Comparison of ENCODE assay signal across 25 mouse cellular contexts in the genomic region with DNA sequence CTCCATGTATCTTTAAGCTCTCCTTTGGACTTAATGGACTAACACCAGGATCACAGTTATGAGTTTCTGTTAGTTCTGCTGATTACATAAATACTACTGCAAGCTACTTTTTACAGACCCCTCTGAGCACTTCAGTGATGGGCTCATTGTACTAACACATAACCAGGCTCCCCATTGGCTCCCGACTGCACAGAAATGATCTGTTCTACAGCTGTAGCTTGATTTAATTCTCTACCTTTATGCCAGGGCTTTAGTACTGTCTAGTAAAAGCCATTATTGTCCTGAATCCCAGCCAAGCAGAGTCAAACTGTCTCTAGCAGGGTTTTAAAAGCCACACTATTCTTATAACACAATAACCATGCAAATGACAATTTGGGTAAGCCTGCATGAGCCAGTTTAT.
A peak's percentile ranks its signal among the peaks of the same experiment; 100 is the strongest.
DNase-seq lines count a peak whose midpoint lies in the region; ATAC-seq and TF ChIP-seq lines count a peak whose summit lies in the region.
"Had no signal": no experiment of that assay in that cellular context is flagged by ENCODE, and none has a peak within 500 bp of the region (broad histone marks: within the 10 kb centered on the region; RNA-seq: fewer than 3 reads in every experiment).

No protein-coding gene starts in this region.

- no peak overlapping the region for H3K4me3 ChIP-seq in midbrain, embryonic 11.5 days (ENCODE audit: low read depth, low read length)
- no peak overlapping the region for H3K4me3 ChIP-seq in midbrain, embryonic 15.5 days
- H3K4me3 ChIP-seq in neural tube, embryonic 15.5 days (replicated peaks), result no peak overlapping the region
- H3K4me3 ChIP-seq: embryonic facial prominence, embryonic 13.5 days; heart, adult 2 months; heart, embryonic 12.5 days; liver, embryonic 12.5 days; megakaryocyte, embryonic 14.5 days had no signal

- H3K27me3 ChIP-seq in midbrain, embryonic 11.5 days (ENCODE audit: control insufficient read depth, insufficient read depth, low read length), result no peaks in the 10 kb centered on the region
- H3K27me3 ChIP-seq in midbrain, embryonic 15.5 days (replicated peaks), result no peaks in the 10 kb centered on the region
- H3K27me3 ChIP-seq in neural tube, embryonic 15.5 days (replicated peaks), result no peaks in the 10 kb centered on the region
- H3K27me3 ChIP-seq: embryonic facial prominence, embryonic 13.5 days; heart, embryonic 12.5 days; liver, embryonic 12.5 days; megakaryocyte, embryonic 14.5 days had no signal

- no peak for TF ChIP-seq CTCF in brain, embryonic 14.5 days (IDR thresholded peaks at IDR 0.05; ENCODE audit: borderline replicate concordance, extremely low read depth, insufficient read depth, insufficient read length)

- no peaks in the 10 kb centered on the region for H3K36me3 ChIP-seq in midbrain, embryonic 11.5 days (ENCODE audit: control insufficient read depth, insufficient read depth, low read length)
- H3K36me3 ChIP-seq in midbrain, embryonic 15.5 days (replicated peaks), result no peaks in the 10 kb centered on the region
- no peaks in the 10 kb centered on the region for H3K36me3 ChIP-seq in neural tube, embryonic 15.5 days
- H3K36me3 ChIP-seq: embryonic facial prominence, embryonic 13.5 days; heart, embryonic 12.5 days; liver, embryonic 12.5 days had no signal

- H3K4me2 ChIP-seq in midbrain, embryonic 11.5 days, result no peak overlapping the region
- no peak overlapping the region for H3K4me2 ChIP-seq in midbrain, embryonic 15.5 days
- no peak overlapping the region for H3K4me2 ChIP-seq in neural tube, embryonic 15.5 days
- H3K4me2 ChIP-seq: embryonic facial prominence, embryonic 13.5 days; heart, embryonic 12.5 days; liver, embryonic 12.5 days had no signal

- intact Hi-C loops in heart, postnatal 10 days (cut with DNase I), result no loop called here

- no peak for TF ChIP-seq POLR2A in brain, embryonic 14.5 days (IDR thresholded peaks at IDR 0.05; ENCODE audit: borderline replicate concordance, extremely low read depth, insufficient read depth, insufficient read length, poor library complexity, severe bottlenecking)

- H3K27ac ChIP-seq in midbrain, embryonic 11.5 days (ENCODE audit: low read depth, low read length), result no peak overlapping the region
- no peak overlapping the region for H3K27ac ChIP-seq in midbrain, embryonic 15.5 days
- no peak overlapping the region; the same call in 1 of the 2 replicates for H3K27ac ChIP-seq in neural tube, embryonic 15.5 days (replicated peaks)
- H3K27ac ChIP-seq: embryonic facial prominence, embryonic 13.5 days; heart, adult 2 months; kidney, postnatal 0 days; liver, embryonic 12.5 days had no signal

- peak; percentile 24 for DNase-seq in heart, adult 11 months
- DNase-seq in heart, postnatal 10 days, result no peak
- DNase-seq in midbrain, embryonic 11.5 days (ENCODE audit: low spot score, missing footprints), result peak; percentile 26
- peak; percentile 48 for DNase-seq in brain, embryonic 14.5 days (ENCODE audit: low read depth)
- DNase-seq in ovary, postnatal 14 days (ENCODE audit: low spot score), result no peak
- DNase-seq: adrenal gland, postnatal 14 days; cerebellum, adult 18-20 months; cerebellum, postnatal 10 days; gastrocnemius, postnatal 25 days; heart, adult 2 months; kidney, adult 8-10 months; kidney, postnatal 4 days; layer of hippocampus, adult 9-11 months; liver, postnatal 0 days; lung, postnatal 4 days; thymus, adult 2 months; thymus, postnatal 36 days had no signal

- no peaks in the 10 kb centered on the region for H3K9me3 ChIP-seq in midbrain, embryonic 11.5 days (ENCODE audit: control insufficient read depth, low read length)
- H3K9me3 ChIP-seq in midbrain, embryonic 15.5 days, result no peaks in the 10 kb centered on the region
- H3K9me3 ChIP-seq in neural tube, embryonic 15.5 days (replicated peaks), result no peaks in the 10 kb centered on the region
- H3K9me3 ChIP-seq: embryonic facial prominence, embryonic 13.5 days; heart, embryonic 12.5 days; liver, embryonic 12.5 days; megakaryocyte, embryonic 14.5 days had no signal

- no peak for ATAC-seq in midbrain, embryonic 11.5 days (ENCODE audit: low FRiP score)
- ATAC-seq in midbrain, embryonic 15.5 days (replicated peaks), result no peak
- ATAC-seq in neural tube, embryonic 15.5 days (ENCODE audit: low FRiP score), result peak; percentile 46; the same call in 1 of the 2 replicates
- ATAC-seq: intestine, embryonic 16.5 days; liver, embryonic 12.5 days; liver, postnatal 0 days had no signal

- H3K9ac ChIP-seq in midbrain, embryonic 11.5 days (ENCODE audit: low read length), result no peak overlapping the region
- H3K9ac ChIP-seq in midbrain, embryonic 15.5 days, result no peak overlapping the region
- no peak overlapping the region for H3K9ac ChIP-seq in neural tube, embryonic 15.5 days (replicated peaks)
- H3K9ac ChIP-seq: embryonic facial prominence, embryonic 13.5 days; heart, embryonic 12.5 days; liver, embryonic 12.5 days; liver, postnatal 0 days had no signal

- 59% methylated on average over 1 of the region's 1 CpGs for WGBS in midbrain, embryonic 11.5 days
- 31% methylated on average over 1 of the region's 1 CpGs for WGBS in midbrain, embryonic 15.5 days
- 12% methylated on average over 1 of the region's 1 CpGs for WGBS in neural tube, embryonic 15.5 days

- H3K4me1 ChIP-seq in midbrain, embryonic 11.5 days (ENCODE audit: control insufficient read depth, insufficient read depth, low read length), result no peaks in the 10 kb centered on the region; the same call in 1 of the 2 replicates
- peaks cover 52% of the 10 kb centered on the region for H3K4me1 ChIP-seq in midbrain, embryonic 15.5 days
- peaks cover 50% of the 10 kb centered on the region for H3K4me1 ChIP-seq in neural tube, embryonic 15.5 days
- H3K4me1 ChIP-seq: embryonic facial prominence, embryonic 13.5 days; liver, embryonic 12.5 days; megakaryocyte, embryonic 14.5 days had no signal

Comparison
In these comparisons a context has a peak if more than half of its experiments do, and no peak if none do; other contexts are left out.
1. DNase-seq: peak in heart, adult 11 months (single experiment), midbrain, embryonic 11.5 days (single experiment) and brain, embryonic 14.5 days (single experiment); none in heart, postnatal 10 days (0 of 2) and ovary, postnatal 14 days (single experiment).